Mouse (Mus musculus) ES-Bruce4 (cell line): Measurements from ENCODE around the gene Neurl3. TPM values are rescaled to one million over a fixed set of nuclear protein-coding genes. Genes with fewer than 3 reads are reported as not detected.
A peak's percentile ranks its signal among the peaks of the same experiment; 100 is the strongest.

Experiments
- H3K27ac ChIP-seq: 2 replicates; pipeline ENCODE4 v1.5.1; 2012; ENCODE audit warnings: low read length, inconsistent platforms; ENCODE audit not compliant: insufficient read depth
- H3K27me3 ChIP-seq: 2 replicates; pipeline ENCODE4 v1.6.1; 2012; ENCODE audit warnings: mild to moderate bottlenecking, low read length, inconsistent platforms; ENCODE audit not compliant: control insufficient read depth, poor library complexity, insufficient read depth, severe bottlenecking
- H3K36me3 ChIP-seq: 2 replicates; pipeline ENCODE4 v1.6.1; 2012; ENCODE audit warnings: inconsistent platforms, mild to moderate bottlenecking, low read length, moderate library complexity; ENCODE audit not compliant: control insufficient read depth, poor library complexity, insufficient read depth, severe bottlenecking
- H3K4me1 ChIP-seq: one replicate; pipeline ENCODE4 v1.8.1; 2011; ENCODE audit warnings: low read length; ENCODE audit not compliant: control insufficient read depth, insufficient read depth
- H3K4me3 ChIP-seq: 2 replicates; pipeline ENCODE4 v1.5.1; 2011; ENCODE audit warnings: low read depth, mild to moderate bottlenecking, low read length
- H3K9ac ChIP-seq: 2 replicates; pipeline ENCODE4 v1.6.1; 2012; ENCODE audit warnings: low read depth, mild to moderate bottlenecking, inconsistent platforms; ENCODE audit not compliant: poor library complexity, severe bottlenecking
- H3K9me3 ChIP-seq: replicated peaks from 2 replicates; pipeline ENCODE4 v1.6.1; 2012; ENCODE audit warnings: mild to moderate bottlenecking, low read length, inconsistent platforms; ENCODE audit not compliant: control insufficient read depth, poor library complexity, insufficient read depth, severe bottlenecking
- CTCF ChIP-seq: IDR thresholded peaks from one replicate; pipeline ENCODE4 v1.8.1; 2011; ENCODE audit warnings: low read depth, low read length
- EP300 ChIP-seq: IDR thresholded peaks from 2 replicates; pipeline ENCODE4 v1.6.1; 2011; ENCODE audit warnings: low read depth, low read length; ENCODE audit not compliant: insufficient read depth
- POLR2A ChIP-seq: IDR thresholded peaks from one replicate; pipeline ENCODE4 v1.8.1; 2011; ENCODE audit warnings: low read length; ENCODE audit not compliant: insufficient read depth
- polyA plus RNA-seq: library from polyadenylated mRNA; stranded (reverse); fragments of >200 nt; gene quantifications from 2 replicates; pipeline ENCODE4 v1.2.4, GENCODE M21; 2011; ENCODE audit warnings: low read depth; ENCODE audit not compliant: missing spikeins, insufficient read depth, insufficient read length

Neurl3 gene
- polyA plus RNA-seq, 1 experiment: not detected

- no peaks in the 10 kb centered on the region for H3K36me3 ChIP-seq
- no peak overlapping the region for H3K27ac ChIP-seq
- H3K4me3 ChIP-seq: no peak overlapping the region
- no peaks in the 10 kb centered on the region for H3K9me3 ChIP-seq
- TF ChIP-seq POLR2A: no peak
- TF ChIP-seq CTCF: no peak
- no peak for TF ChIP-seq EP300
- no peaks in the 10 kb centered on the region for H3K4me1 ChIP-seq
- no peaks in the 10 kb centered on the region for H3K27me3 ChIP-seq
- H3K9ac ChIP-seq: no peak overlapping the region
These were observed 7.4 kb upstream of the Neurl3 start for GRCm38 (mm10) chr1:36281849-36282248.

GRCm38 (mm10) chr1:36280938-36281337 is 6.5 kb upstream of the Neurl3 start:
- TF ChIP-seq EP300: no peak
- no peak for TF ChIP-seq POLR2A
- TF ChIP-seq CTCF: no peak
- Histone ChIP-seq H3K4me1 (no peaks in the 10 kb centered on the region), H3K4me3 (no peak overlapping the region), H3K27ac (no peak overlapping the region), H3K27me3 (no peaks in the 10 kb centered on the region), H3K9me3 (no peaks in the 10 kb centered on the region), H3K36me3 (no peaks in the 10 kb centered on the region), H3K9ac (no peak overlapping the region)

GRCm38 (mm10) chr1:36279202-36279601 is 4.7 kb upstream of the Neurl3 start:
- TF ChIP-seq CTCF (peak; percentile 84), POLR2A (no peak)

GRCm38 (mm10) chr1:36277267-36278060 is 3.0 kb upstream of the Neurl3 start:
- H3K4me1 ChIP-seq: no peaks in the 10 kb centered on the region
- H3K27me3 ChIP-seq: no peaks in the 10 kb centered on the region
- no peak overlapping the region for H3K9ac ChIP-seq
- no peaks in the 10 kb centered on the region for H3K9me3 ChIP-seq
- no peaks in the 10 kb centered on the region for H3K36me3 ChIP-seq
- H3K27ac ChIP-seq: no peak overlapping the region
- TF ChIP-seq POLR2A (no peak), EP300 (no peak), CTCF (peak; percentile 98)
- no peak overlapping the region for H3K4me3 ChIP-seq

More at GRCm38 (mm10) chr1:36279202-36279601, 4.7 kb upstream of the Neurl3 start:
- Histone ChIP-seq H3K36me3 (no peaks in the 10 kb centered on the region), H3K27me3 (no peaks in the 10 kb centered on the region), H3K9ac (no peak overlapping the region), H3K4me1 (no peaks in the 10 kb centered on the region), H3K27ac (no peak overlapping the region), H3K4me3 (no peak overlapping the region), H3K9me3 (no peaks in the 10 kb centered on the region)

- H3K9me3 ChIP-seq: no peaks in the 10 kb centered on the region
- TF ChIP-seq CTCF (no peak), EP300 (no peak), POLR2A (no peak)
These were observed 1.3 kb upstream of the Neurl3 start for GRCm38 (mm10) chr1:36275635-36276389.

GRCm38 (mm10) chr1:36273288-36273687 is 1.2 kb downstream of the Neurl3 start:
- Histone ChIP-seq H3K4me1 (no peaks in the 10 kb centered on the region), H3K27ac (no peak overlapping the region), H3K36me3 (no peaks in the 10 kb centered on the region), H3K9ac (no peak overlapping the region), H3K4me3 (0 out of 2 replicates have a peak overlapping the region, but pooled peaks have one; percentile 3), H3K9me3 (no peaks in the 10 kb centered on the region), H3K27me3 (no peaks in the 10 kb centered on the region)
- TF ChIP-seq POLR2A (no peak), EP300 (no peak)

More at GRCm38 (mm10) chr1:36275635-36276389, 1.3 kb upstream of the Neurl3 start:
- no peak overlapping the region for H3K9ac ChIP-seq
- H3K4me1 ChIP-seq: no peaks in the 10 kb centered on the region
- H3K36me3 ChIP-seq: no peaks in the 10 kb centered on the region
- no peak overlapping the region for H3K27ac ChIP-seq
- H3K4me3 ChIP-seq: no peak overlapping the region
- H3K27me3 ChIP-seq: no peaks in the 10 kb centered on the region
